Mouse (Mus musculus) embryonic fibroblast, embryonic 13.5 days (primary cell): ENCODE data around the gene Il9r. TPM values are rescaled to one million over a fixed set of nuclear protein-coding genes. Genes with fewer than 3 reads are reported as not detected.
"Not testable (repeated sequence)": the region's sequence is repeated elsewhere in the genome, so short reads cannot be mapped to it uniquely, and the experiment has no call there.

Experiments
- H3K27ac ChIP-seq: 2 replicates; pipeline ENCODE4 v1.5.1; 2012; ENCODE audit warnings: low read length, control low read depth, inconsistent platforms; ENCODE audit not compliant: insufficient read depth
- H3K4me1 ChIP-seq: 2 replicates; pipeline ENCODE4 v1.6.1; 2011; ENCODE audit warnings: low read length; ENCODE audit not compliant: control insufficient read depth, insufficient read depth
- H3K4me3 ChIP-seq: 2 replicates; pipeline ENCODE4 v1.5.1; 2011; ENCODE audit warnings: mild to moderate bottlenecking, control low read depth, low read length; ENCODE audit not compliant: insufficient read depth
- CTCF ChIP-seq: IDR thresholded peaks from 2 replicates; pipeline ENCODE4 v1.5.1; 2011; ENCODE audit warnings: mild to moderate bottlenecking, control low read depth, low read length, moderate library complexity, borderline replicate concordance; ENCODE audit not compliant: insufficient read depth
- POLR2A ChIP-seq: IDR thresholded peaks from 2 replicates; pipeline ENCODE4 v1.6.1; 2011; ENCODE audit warnings: low read depth, mild to moderate bottlenecking, control low read depth, low read length, moderate library complexity
- polyA plus RNA-seq: library from polyadenylated mRNA; stranded (reverse); fragments of >200 nt; gene quantifications from 2 replicates; pipeline ENCODE4 v1.2.4, GENCODE M21; 2011; ENCODE audit warnings: low read depth; ENCODE audit not compliant: missing spikeins, insufficient read length

Gene Il9r
- polyA plus RNA-seq, 1 experiment = not detected

DNA sequence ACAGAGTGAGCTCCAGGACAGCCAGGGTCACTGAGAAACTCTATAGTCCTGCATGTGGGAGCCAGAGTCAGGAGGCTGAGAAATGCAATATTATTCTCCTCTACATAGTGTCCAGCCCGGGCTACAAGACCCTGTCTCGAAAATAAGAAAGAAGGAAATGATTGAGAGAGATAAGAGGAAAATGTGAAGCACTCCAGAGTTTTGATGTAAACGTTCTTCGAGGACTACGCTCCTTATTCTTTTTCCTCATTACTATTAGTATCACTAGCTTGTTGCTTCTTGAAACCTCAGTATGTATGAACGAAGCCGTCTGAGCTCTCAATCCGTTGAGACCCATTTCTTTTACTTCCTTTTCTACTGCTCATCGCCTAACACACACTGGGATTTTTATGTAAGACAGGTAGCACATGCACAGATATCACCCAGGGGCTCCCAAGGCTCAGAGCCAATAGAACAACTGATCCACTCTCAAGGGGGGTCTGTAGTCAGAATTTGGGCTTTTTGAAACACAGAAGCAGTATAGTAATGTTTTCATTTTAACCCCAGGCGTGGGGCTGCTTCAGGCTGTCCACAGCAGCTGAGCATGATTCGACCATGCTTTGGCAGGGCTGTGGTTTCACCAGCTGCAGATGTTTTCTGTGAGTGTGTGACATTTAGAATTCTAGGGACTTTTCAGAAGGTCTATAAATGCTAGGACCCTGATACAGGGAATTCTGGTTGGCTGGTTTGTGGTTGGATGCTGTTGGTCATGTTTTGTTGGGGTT, 2.0 kb upstream of the Il9r start:
- H3K27ac ChIP-seq = no peak overlapping the region
- no peak for TF ChIP-seq POLR2A
- no peak for TF ChIP-seq CTCF
- no peak overlapping the region for H3K4me3 ChIP-seq
- H3K4me1 ChIP-seq = no peaks in the 10 kb centered on the region

DNA sequence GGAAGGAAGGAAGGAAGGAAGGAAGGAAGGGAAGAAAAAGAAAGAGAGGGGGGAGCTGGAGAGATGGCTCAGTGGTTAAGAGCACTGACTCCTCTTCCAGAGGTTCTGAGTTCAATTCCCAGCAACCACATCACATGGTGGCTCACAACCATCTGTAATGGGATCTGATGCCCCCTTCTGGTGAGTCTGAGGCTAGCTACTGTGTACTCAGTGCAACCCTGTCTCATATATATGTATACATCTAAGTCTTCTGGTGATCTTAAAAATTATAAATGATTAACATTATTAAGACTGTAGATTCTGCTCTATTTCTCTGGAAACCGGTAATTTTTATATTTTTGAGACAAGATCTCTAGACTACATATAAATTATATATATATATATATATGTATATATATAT, 913 bp upstream of the Il9r start:
- H3K27ac ChIP-seq = not testable (repeated sequence)

DNA sequence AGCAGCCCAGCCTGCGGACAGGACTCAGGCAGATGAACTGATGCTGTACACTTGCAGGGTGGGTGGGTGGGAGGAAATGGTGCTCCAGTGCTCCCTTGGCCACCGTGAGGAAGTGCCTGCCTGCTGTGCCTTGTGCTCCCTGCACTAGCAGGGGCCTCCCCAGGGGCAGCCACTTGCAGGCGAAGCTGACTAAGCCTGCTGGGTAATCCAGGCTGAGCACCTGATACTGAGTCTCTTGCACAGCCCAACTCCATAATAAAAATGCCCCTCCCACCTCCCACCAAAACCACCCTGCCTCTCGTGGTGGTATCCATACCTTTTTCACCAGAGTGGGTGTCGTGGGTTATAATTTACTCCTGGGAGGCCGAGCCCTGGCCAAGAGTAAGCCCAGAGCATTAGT, 849 bp downstream of the Il9r start:
- H3K4me3 ChIP-seq = no peak overlapping the region

More for the DNA sequence above, 913 bp upstream of the Il9r start:
- not testable (repeated sequence) for H3K4me1 ChIP-seq, H3K4me3 ChIP-seq

DNA sequence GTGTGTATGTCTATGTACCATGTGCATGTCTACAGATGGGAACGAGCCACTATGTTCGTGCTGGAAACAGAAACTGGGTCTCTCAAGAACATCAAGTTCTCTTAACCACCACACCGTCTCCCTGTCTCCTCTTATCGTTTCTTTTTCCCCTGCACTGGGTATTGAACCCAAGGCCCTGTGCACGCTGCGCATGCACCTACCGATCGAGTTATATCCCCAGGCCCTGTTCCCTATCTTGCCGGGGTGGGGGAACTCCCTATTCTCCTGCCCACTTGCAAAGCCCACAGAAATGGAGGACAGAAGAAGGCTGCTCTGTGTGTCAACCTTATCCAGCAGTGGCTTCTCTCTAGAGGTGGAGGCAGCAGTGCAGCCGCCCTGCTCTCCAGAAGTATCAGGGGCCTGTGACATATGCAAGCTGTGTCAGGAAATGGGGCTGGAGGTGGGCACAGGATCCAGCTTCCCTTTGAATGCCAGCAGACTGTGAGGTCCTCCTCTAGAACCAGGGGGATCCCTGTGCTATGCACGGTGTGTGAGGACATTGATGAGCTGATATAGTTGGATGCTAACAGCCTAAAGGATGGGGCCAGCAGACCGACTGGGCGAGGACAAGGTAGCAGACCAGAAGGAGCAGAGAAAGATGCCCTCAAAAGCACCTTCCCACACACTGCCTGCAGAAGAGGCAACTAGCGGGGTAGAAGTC, 1.7 kb downstream of the Il9r start:
- H3K4me1 ChIP-seq = no peaks in the 10 kb centered on the region
- H3K27ac ChIP-seq = no peak overlapping the region
- TF ChIP-seq CTCF (no peak), POLR2A (no peak)
- no peak overlapping the region for H3K4me3 ChIP-seq

More for the DNA sequence above, 849 bp downstream of the Il9r start:
- TF ChIP-seq CTCF (no peak), POLR2A (no peak)
- no peaks in the 10 kb centered on the region for H3K4me1 ChIP-seq
- no peak overlapping the region for H3K27ac ChIP-seq

DNA sequence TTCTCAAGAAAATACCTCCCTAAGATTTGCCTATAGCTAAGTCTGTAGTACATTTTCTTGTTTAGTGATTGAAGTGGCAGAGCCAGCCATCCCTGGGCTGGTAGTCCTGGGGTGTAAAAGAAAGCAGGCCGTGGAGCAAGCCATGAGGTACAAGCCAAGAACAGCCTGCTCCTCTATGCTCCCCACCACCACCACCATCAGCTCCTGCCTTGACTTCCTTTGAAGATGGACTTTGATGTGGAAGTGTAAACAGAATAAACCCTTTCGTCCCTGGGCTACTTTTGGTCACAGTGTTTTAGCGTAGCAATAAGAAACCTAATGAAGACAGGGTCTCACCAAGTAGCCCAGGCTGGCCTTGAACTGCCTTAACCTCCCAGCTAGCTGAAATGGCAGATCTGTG, 2.3 kb downstream of the Il9r start:
- Histone ChIP-seq H3K4me1 (no peaks in the 10 kb centered on the region), H3K4me3 (no peak overlapping the region), H3K27ac (no peak overlapping the region)
- TF ChIP-seq CTCF (no peak), POLR2A (no peak)

DNA sequence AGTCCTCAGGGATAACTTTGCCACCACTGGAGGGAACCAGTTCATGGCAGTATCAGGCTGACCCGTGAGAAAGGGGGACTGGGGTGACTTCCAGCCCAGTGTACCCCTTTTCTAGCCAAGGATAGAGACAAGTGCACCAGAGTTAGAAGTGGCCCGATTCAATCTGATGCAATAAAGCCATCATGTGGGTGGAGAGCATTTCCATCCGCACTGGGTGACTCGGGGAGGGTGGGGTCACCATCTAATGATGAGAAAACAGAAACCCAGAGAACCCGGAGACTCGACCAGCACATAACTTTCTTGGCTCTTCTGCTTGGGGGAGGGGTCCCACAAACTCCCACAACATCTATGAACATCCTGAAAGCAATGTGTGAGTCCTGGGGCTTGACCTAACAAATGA, 3.4 kb downstream of the Il9r start:
- H3K4me3 ChIP-seq = no peak overlapping the region
- H3K27ac ChIP-seq = no peak overlapping the region
- H3K4me1 ChIP-seq = no peaks in the 10 kb centered on the region
- no peak for TF ChIP-seq CTCF
- TF ChIP-seq POLR2A = no peak

DNA sequence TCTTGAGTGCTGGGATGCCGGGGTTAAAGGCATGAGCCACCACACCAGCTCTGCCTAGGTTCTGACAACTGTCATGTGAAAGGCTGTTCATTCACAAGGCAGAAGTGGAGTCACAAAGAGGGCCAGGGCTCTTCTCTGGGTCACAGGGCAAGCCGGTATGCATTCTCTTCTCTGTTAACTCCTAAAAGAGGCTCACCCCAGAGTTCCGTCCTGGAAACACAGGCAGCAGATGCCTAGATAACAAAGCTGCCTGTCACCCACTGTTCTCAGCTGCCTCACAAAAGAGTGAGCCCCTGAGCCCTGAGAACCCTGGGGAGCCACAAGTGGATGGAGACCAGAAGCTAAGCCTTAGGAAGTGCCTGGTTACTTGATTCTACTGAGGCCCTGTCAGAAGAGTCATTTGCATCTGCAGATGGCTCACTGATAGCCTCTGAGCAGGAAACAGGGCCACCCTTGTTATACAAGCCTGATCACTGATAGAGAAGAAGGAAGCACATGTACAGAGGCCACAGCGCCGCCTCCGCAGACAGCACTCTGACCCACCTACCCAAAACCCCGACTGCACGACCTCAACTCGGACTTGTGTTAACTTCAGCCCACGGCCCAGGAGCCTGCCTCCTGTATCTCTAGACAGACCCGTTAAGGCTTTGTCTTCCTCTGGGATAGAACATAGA, 4.1 kb downstream of the Il9r start:
- TF ChIP-seq POLR2A (no peak), CTCF (no peak)
- Histone ChIP-seq H3K4me3 (no peak overlapping the region), H3K27ac (no peak overlapping the region), H3K4me1 (no peaks in the 10 kb centered on the region)

DNA sequence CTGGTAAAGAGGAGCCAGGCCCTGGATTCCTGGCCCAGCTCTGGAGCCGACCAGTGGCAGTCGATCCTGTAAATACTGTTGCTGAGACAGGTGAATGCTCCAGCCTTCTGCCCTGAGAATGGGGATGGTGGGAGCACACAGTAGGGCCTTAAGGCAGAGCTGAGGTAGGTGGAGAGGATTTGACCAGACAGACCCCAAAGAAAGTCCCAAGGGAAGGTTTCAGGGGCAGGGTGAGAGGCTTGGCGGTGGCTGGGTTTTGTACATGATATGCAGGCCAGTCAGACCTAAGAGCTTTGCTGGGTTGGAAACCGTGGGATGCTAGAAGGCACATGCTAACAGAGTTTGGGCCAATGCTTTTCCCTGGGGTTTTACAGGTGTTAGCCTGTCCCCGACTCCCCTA, 5.5 kb downstream of the Il9r start:
- Histone ChIP-seq H3K27ac (no peak overlapping the region), H3K4me3 (no peak overlapping the region), H3K4me1 (no peaks in the 10 kb centered on the region)
- TF ChIP-seq POLR2A (no peak), CTCF (no peak)

DNA sequence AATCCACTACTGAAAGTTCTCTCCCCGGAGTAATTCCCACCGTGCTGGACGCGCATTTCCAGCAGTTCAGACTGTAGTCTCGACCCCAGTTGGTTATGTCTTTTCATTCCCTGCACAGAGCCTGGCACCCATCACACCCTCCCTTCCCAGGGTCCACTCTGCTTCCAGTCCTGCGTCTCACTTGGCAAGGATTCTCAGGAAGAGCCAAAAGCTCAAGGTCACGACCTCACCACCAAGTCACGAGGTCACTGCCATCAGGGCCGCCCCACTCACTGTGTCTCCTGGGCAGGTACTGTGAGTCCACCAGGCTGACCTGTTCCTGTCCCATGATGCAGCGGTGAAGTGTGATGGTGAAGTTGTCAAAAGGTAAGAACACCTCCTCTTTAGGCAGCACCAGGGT, 6.0 kb downstream of the Il9r start:
- H3K4me3 ChIP-seq = no peak overlapping the region
- no peak overlapping the region for H3K27ac ChIP-seq
- TF ChIP-seq CTCF (no peak), POLR2A (no peak)

DNA sequence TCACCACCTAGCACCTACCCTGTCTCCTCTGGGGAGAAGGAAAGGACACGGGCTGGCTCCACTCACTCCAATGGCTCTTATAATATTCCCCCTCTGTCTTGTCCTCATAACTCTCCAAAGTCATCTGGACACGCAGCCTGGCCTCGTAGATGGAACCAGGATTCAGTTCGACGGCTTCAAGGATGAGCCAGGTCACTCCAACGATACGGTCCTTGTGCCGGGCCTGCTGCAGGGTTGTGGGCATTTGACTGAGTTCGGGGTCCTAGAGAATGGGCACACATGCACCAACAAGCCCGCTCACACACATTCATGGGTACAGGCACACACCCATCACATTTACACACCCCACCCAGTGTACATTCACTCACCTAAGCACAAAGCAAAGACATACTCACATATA, 6.9 kb downstream of the Il9r start:
- H3K4me1 ChIP-seq = no peaks in the 10 kb centered on the region
- TF ChIP-seq POLR2A = no peak
- TF ChIP-seq CTCF = no peak
- H3K4me3 ChIP-seq = no peak overlapping the region
- H3K27ac ChIP-seq = no peak overlapping the region

More for the DNA sequence above, 6.0 kb downstream of the Il9r start:
- H3K4me1 ChIP-seq = no peaks in the 10 kb centered on the region
